Mouse (Mus musculus) embryonic facial prominence, embryonic 11.5 days (tissue): Measurements from ENCODE around the gene Jph3. TPM values are rescaled to one million over a fixed set of nuclear protein-coding genes. Genes with fewer than 3 reads are reported as not detected.

Experiments
- ATAC-seq: fragments of 200-750 bp; cut with Nextera tagmentation; replicated peaks from 2 replicates; pipeline ENCODE4 v1.8.0; 2017; ENCODE audit warnings: low read depth; ENCODE audit not compliant: insufficient number of reproducible peaks, low FRiP score, low TSS enrichment
- DNase-seq: peaks from one replicate; pipeline ENCODE4 v3.0.0-alpha.2; 2015; ENCODE audit warnings: low spot score
- H3K27ac ChIP-seq: fragments of 300-500 bp; sonication (generic); replicated peaks from 2 replicates; pipeline ENCODE4 v1.5.1; 2014; ENCODE audit warnings: mild to moderate bottlenecking, low read depth, low read length, control low read depth
- H3K27me3 ChIP-seq: fragments of 300-500 bp; sonication (generic); 2 replicates; pipeline ENCODE4 v1.6.1; 2014; ENCODE audit warnings: mild to moderate bottlenecking, low read length, moderate library complexity, mixed read lengths; ENCODE audit not compliant: control insufficient read depth, insufficient read depth
- H3K36me3 ChIP-seq: fragments of 300-500 bp; sonication (generic); replicated peaks from 2 replicates; pipeline ENCODE4 v1.6.1; 2014; ENCODE audit warnings: low read depth, mild to moderate bottlenecking, low read length, moderate library complexity, mixed read lengths; ENCODE audit not compliant: control insufficient read depth, insufficient read depth
- H3K4me1 ChIP-seq: fragments of 300-500 bp; sonication (generic); 2 replicates; pipeline ENCODE4 v1.6.1; 2014; ENCODE audit warnings: low read length, mixed read lengths; ENCODE audit not compliant: control insufficient read depth, insufficient read depth
- H3K4me2 ChIP-seq: fragments of 300-500 bp; sonication (generic); 2 replicates; pipeline ENCODE4 v1.6.1; 2014; ENCODE audit warnings: low read depth, mild to moderate bottlenecking, control low read depth, low read length, moderate library complexity
- H3K4me3 ChIP-seq: fragments of 300-500 bp; sonication (generic); 2 replicates; pipeline ENCODE4 v1.5.1; 2014; ENCODE audit warnings: low read depth, low read length, control low read depth
- H3K9ac ChIP-seq: fragments of 300-500 bp; sonication (generic); replicated peaks from 2 replicates; pipeline ENCODE4 v1.6.1; 2014; ENCODE audit warnings: mild to moderate bottlenecking, control low read depth, low read length
- H3K9me3 ChIP-seq: fragments of 300-500 bp; sonication (generic); replicated peaks from 2 replicates; pipeline ENCODE4 v1.6.1; 2016; ENCODE audit warnings: mild to moderate bottlenecking, low read length, inconsistent platforms, mixed read lengths; ENCODE audit not compliant: control insufficient read depth
- WGBS: fragments of 180-500 bp; shearing (Covaris S2); extraction: QIAGEN DNeasy Blood & Tissue Kit; methylation state at CpG from one replicate; pipeline ENCODE4 v1.1.7; 2014; 5-methylcytosine and 5-hydroxymethylcytosine counted together
- polyA plus RNA-seq: library from polyadenylated mRNA; unstranded; fragments of >200 nt; fragmentation: Nextera tagmentation; extraction: Ambion mirVana; gene quantifications from 2 replicates; pipeline ENCODE4 v1.2.1, GENCODE M21; 2014

Gene Jph3
- polyA plus RNA-seq, 1 experiment from 2014 or later = 4.1 TPM

DNA sequence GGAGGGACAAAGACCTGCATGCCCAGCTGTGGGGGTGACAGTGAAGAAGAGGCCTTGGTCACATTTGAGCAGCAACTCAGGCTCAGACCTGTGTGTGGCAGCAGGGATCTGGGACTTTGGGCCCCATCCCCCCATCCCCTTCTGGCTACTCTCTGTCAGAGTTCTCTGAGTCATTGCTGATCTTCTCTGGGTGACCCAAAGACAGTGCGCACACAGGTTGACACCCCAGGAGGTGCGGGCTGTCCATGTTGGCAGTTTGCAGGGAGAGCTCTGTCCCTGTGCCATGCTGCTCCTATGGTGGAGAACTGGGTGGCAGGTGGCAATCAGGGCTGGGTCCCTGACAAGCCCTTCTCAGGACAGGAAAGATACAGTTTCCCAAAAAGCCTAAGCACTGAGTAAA is 40.2 kb downstream of the Jph3 start:
- no peak for DNase-seq
- no peak overlapping the region for H3K4me2 ChIP-seq
- no peak for ATAC-seq
- H3K27ac ChIP-seq = no peak overlapping the region
- no peak overlapping the region for H3K9ac ChIP-seq
- H3K4me1 ChIP-seq = no peaks in the 10 kb centered on the region
- H3K36me3 ChIP-seq = no peaks in the 10 kb centered on the region
- WGBS = 88% methylated on average over 2 of the region's 2 CpGs
- H3K27me3 ChIP-seq = no peaks in the 10 kb centered on the region
- no peaks in the 10 kb centered on the region for H3K9me3 ChIP-seq
- no peak overlapping the region for H3K4me3 ChIP-seq

GRCm38 (mm10) chr8:121770845-121771752 is 41.7 kb downstream of the Jph3 start:
- Histone ChIP-seq H3K27me3 (no peaks in the 10 kb centered on the region), H3K9me3 (no peaks in the 10 kb centered on the region), H3K36me3 (no peaks in the 10 kb centered on the region), H3K4me1 (no peaks in the 10 kb centered on the region), H3K27ac (no peak overlapping the region), H3K4me2 (no peak overlapping the region), H3K9ac (no peak overlapping the region), H3K4me3 (no peak overlapping the region)
- DNase-seq (peak; percentile 43), ATAC-seq (no peak; the same call in 1 of the 2 replicates)
- 34% methylated on average over 19 of the region's 19 CpGs for WGBS

GRCm38 (mm10) chr8:121773876-121774275 is 44.5 kb downstream of the Jph3 start:
- Histone ChIP-seq H3K9ac (no peak overlapping the region), H3K27ac (no peak overlapping the region), H3K4me1 (no peaks in the 10 kb centered on the region), H3K36me3 (no peaks in the 10 kb centered on the region), H3K4me3 (no peak overlapping the region), H3K9me3 (no peaks in the 10 kb centered on the region), H3K27me3 (no peaks in the 10 kb centered on the region), H3K4me2 (no peak overlapping the region)
- WGBS = 89% methylated on average over 12 of the region's 12 CpGs
- ATAC-seq (no peak), DNase-seq (no peak)

DNA sequence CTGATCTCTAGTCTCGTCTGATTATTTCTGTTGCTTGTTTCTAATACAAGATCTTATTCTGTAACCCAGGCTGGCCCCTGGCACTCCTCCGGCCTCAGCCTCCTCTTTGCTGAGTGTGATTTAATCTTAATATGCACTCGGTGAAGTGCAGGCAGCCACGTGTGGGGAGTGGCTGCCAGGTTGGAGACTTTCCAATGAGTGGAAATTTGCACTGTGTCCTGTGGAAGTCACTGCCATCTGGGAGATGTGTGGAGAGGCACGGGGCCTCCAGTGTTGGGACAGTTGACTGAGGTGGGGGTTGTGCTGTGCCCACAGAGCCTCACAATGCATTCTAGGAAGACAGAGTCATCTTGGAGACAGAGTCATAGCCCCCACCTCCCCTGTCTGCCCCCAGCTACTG is 53.1 kb downstream of the Jph3 start:
- Histone ChIP-seq H3K36me3 (no peaks in the 10 kb centered on the region), H3K4me3 (no peak overlapping the region), H3K27ac (no peak overlapping the region), H3K9me3 (no peaks in the 10 kb centered on the region), H3K4me1 (no peaks in the 10 kb centered on the region), H3K4me2 (no peak overlapping the region), H3K27me3 (no peaks in the 10 kb centered on the region), H3K9ac (no peak overlapping the region)
- DNase-seq = no peak
- WGBS = 75% methylated on average over 5 of the region's 5 CpGs
- ATAC-seq = no peak

- no peak overlapping the region for H3K4me3 ChIP-seq
- no peak overlapping the region; the same call in 1 of the 2 replicates for H3K9ac ChIP-seq
- H3K4me2 ChIP-seq = no peak overlapping the region
- H3K4me1 ChIP-seq = no peaks in the 10 kb centered on the region
- ATAC-seq (no peak), DNase-seq (no peak)
- no peaks in the 10 kb centered on the region for H3K9me3 ChIP-seq
- H3K27me3 ChIP-seq = no peaks in the 10 kb centered on the region
- no peak overlapping the region for H3K27ac ChIP-seq
- H3K36me3 ChIP-seq = no peaks in the 10 kb centered on the region
- 61% methylated on average over 10 of the region's 10 CpGs for WGBS
These were observed 57.1 kb downstream of the Jph3 start for GRCm38 (mm10) chr8:121786542-121786941.

- Histone ChIP-seq H3K4me1 (no peaks in the 10 kb centered on the region), H3K4me3 (no peak overlapping the region), H3K4me2 (no peak overlapping the region), H3K9me3 (no peaks in the 10 kb centered on the region), H3K27ac (no peak overlapping the region), H3K36me3 (no peaks in the 10 kb centered on the region), H3K9ac (no peak overlapping the region), H3K27me3 (no peaks in the 10 kb centered on the region)
- no peak for DNase-seq
- 82% methylated on average over 8 of the region's 8 CpGs for WGBS
- no peak for ATAC-seq
These were observed 59.4 kb downstream of the Jph3 start for GRCm38 (mm10) chr8:121788786-121789185.

DNA sequence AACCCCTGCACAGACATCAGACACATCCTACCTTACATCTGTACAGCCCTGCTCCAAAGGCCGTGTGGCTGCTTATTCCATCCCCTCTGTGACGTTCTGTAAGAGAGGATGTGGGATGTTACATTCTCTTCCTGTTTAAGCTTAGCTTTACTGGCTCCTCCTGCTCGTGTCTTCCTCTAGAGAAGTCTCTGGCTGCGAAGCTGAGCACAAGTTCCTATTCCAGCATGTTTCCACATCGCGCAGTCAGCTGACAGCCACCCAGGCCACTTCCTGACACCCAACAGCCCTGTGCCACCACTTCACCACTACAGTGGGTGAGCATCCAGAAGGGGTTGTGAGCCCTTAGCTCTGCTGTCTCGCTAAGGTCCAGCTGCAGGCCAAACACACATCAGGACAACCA is 62.7 kb downstream of the Jph3 start:
- DNase-seq (no peak), ATAC-seq (no peak)
- 84% methylated on average over 7 of the region's 7 CpGs for WGBS
- H3K9me3 ChIP-seq = no peaks in the 10 kb centered on the region
- H3K27ac ChIP-seq = no peak overlapping the region
- H3K9ac ChIP-seq = no peak overlapping the region
- no peaks in the 10 kb centered on the region for H3K4me1 ChIP-seq
- no peaks in the 10 kb centered on the region for H3K27me3 ChIP-seq
- H3K4me3 ChIP-seq = no peak overlapping the region
- H3K4me2 ChIP-seq = no peak overlapping the region
- no peaks in the 10 kb centered on the region; the same call in 1 of the 2 replicates for H3K36me3 ChIP-seq

GRCm38 (mm10) chr8:121792627-121793026 is 63.2 kb downstream of the Jph3 start:
- Histone ChIP-seq H3K4me2 (no peak overlapping the region), H3K9ac (no peak overlapping the region), H3K9me3 (no peaks in the 10 kb centered on the region), H3K4me3 (no peak overlapping the region), H3K4me1 (no peaks in the 10 kb centered on the region), H3K36me3 (no peaks in the 10 kb centered on the region; the same call in 1 of the 2 replicates), H3K27me3 (no peaks in the 10 kb centered on the region), H3K27ac (no peak overlapping the region)
- WGBS = 81% methylated on average over 4 of the region's 4 CpGs
- ATAC-seq = peak; percentile 50; the same call in 1 of the 2 replicates
- no peak for DNase-seq
